Mouse (Mus musculus): Measurements from ENCODE around the gene Ssu72. TPM values are rescaled to one million over a fixed set of nuclear protein-coding genes. Genes with fewer than 3 reads are reported as not detected.
"Not testable (repeated sequence)": the region's sequence is repeated elsewhere in the genome, so short reads cannot be mapped to it uniquely, and the experiment has no call there.

Gene Ssu72
- polyA plus RNA-seq (2015; fragmentation: Nextera tagmentation; extraction: Ambion mirVana): 160 and 166 TPM in 2 replicates

DNA sequence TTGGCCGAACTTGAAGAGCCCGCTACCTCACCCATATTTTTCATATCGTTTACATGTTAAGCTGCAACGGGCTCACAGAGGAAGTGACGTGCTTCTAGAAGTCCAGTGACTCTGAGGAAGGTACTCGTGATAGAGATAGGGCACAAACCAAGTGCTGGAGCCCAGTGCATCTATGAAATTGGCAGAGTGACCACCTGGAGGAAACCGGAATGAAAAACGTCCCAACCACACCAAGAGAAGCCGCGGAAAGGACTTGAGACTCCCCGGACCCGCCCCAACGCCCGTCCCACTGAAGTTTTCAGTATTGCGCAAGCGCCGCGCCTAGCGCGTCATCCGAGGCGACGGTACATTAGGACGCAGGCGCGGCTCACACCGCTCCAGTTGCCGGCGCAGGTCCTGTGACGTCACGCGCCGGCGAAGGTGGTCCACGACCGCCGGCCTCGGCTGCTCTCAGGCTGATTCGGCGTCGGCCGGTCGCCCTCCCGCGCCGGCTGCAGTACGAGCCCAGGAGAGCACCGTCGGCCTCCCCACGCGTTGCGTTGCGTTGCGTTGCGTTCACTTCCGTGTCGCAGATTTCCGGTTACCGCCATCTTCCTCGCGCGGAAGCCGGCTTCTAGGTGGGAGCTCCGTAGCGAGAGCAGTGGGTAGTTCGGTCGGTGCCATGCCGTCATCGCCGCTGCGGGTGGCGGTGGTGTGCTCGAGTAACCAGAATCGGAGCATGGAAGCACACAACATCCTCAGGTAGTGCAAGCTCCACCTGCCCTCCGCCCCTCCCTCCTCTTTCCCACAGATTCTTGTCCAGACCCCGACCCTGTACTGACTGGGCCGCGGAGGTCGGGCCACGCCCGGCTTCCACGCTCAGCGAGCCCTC, at the start of gene Ssu72:
TSS of gene Ssu72 (plus strand) at position 80 of the 871 bp plus-strand sequence.
- H3K27me3 ChIP-seq: no peaks in the 10 kb centered on the region
- H3K36me3 ChIP-seq: no peaks in the 10 kb centered on the region
- peak within 1 kb of the TSS; percentile 94 for H3K9ac ChIP-seq
- H3K9me3 ChIP-seq: no peaks in the 10 kb centered on the region
- H3K4me2 ChIP-seq: peak within 1 kb of the TSS; percentile 97
- H3K4me1 ChIP-seq (replicated peaks): peaks cover 26% of the 10 kb centered on the region
- peak within 1 kb of the TSS; percentile 89 for H3K27ac ChIP-seq (replicated peaks)
- H3K4me3 ChIP-seq: peak within 1 kb of the TSS; percentile 97
- under 1% methylated on average over 82 of the region's 83 CpGs for WGBS
- ATAC-seq (ENCODE audit: low FRiP score, low read depth): peak; percentile 96

- Histone ChIP-seq H3K4me1 (replicated peaks) (peaks cover 32% of the 10 kb centered on the region), H3K4me3 (no peak overlapping the region), H3K4me2 (no peak overlapping the region), H3K9me3 (no peaks in the 10 kb centered on the region), H3K36me3 (peaks cover 38% of the 10 kb centered on the region), H3K9ac (no peak overlapping the region), H3K27ac (replicated peaks) (no peak overlapping the region), H3K27me3 (peaks cover 57% of the 10 kb centered on the region)
- WGBS: 90% methylated on average over 13 of the region's 13 CpGs
- no peak for ATAC-seq (ENCODE audit: low FRiP score, low read depth)
These were observed 48.3 kb upstream of the Ssu72 start for GRCm38 (mm10) chr4:155656214-155656751.

GRCm38 (mm10) chr4:155658961-155659360, 45.6 kb upstream of the Ssu72 start:
- Histone ChIP-seq H3K27ac (replicated peaks) (no peak overlapping the region), H3K27me3 (peaks cover 33% of the 10 kb centered on the region), H3K9me3 (no peaks in the 10 kb centered on the region), H3K9ac (no peak overlapping the region), H3K4me3 (no peak overlapping the region), H3K36me3 (peaks cover 31% of the 10 kb centered on the region), H3K4me1 (replicated peaks) (peaks cover 15% of the 10 kb centered on the region), H3K4me2 (no peak overlapping the region)
- 97% methylated on average over 9 of the region's 10 CpGs for WGBS
- no peak for ATAC-seq (ENCODE audit: low FRiP score, low read depth)

GRCm38 (mm10) chr4:155660641-155661040, 44.0 kb upstream of the Ssu72 start:
- Histone ChIP-seq H3K4me2 (no peak overlapping the region), H3K27me3 (peaks cover 17% of the 10 kb centered on the region), H3K4me1 (replicated peaks) (no peaks in the 10 kb centered on the region), H3K36me3 (peaks cover 38% of the 10 kb centered on the region), H3K9ac (no peak overlapping the region), H3K9me3 (no peaks in the 10 kb centered on the region), H3K27ac (replicated peaks) (no peak overlapping the region), H3K4me3 (no peak overlapping the region)
- no peak for ATAC-seq (ENCODE audit: low FRiP score, low read depth)
- 75% methylated on average over 12 of the region's 12 CpGs for WGBS

- no peak overlapping the region for H3K4me3 ChIP-seq
- peaks cover 7% of the 10 kb centered on the region; the same call in 1 of the 2 replicates for H3K36me3 ChIP-seq
- no peak for ATAC-seq (ENCODE audit: low FRiP score, low read depth)
- no peak overlapping the region for H3K27ac ChIP-seq (replicated peaks)
- H3K4me2 ChIP-seq: no peak overlapping the region
- H3K9ac ChIP-seq: no peak overlapping the region
- H3K27me3 ChIP-seq: no peaks in the 10 kb centered on the region
- H3K4me1 ChIP-seq (replicated peaks): peaks cover 19% of the 10 kb centered on the region
- H3K9me3 ChIP-seq: no peaks in the 10 kb centered on the region
These were observed 37.7 kb upstream of the Ssu72 start for GRCm38 (mm10) chr4:155666903-155667302.

DNA sequence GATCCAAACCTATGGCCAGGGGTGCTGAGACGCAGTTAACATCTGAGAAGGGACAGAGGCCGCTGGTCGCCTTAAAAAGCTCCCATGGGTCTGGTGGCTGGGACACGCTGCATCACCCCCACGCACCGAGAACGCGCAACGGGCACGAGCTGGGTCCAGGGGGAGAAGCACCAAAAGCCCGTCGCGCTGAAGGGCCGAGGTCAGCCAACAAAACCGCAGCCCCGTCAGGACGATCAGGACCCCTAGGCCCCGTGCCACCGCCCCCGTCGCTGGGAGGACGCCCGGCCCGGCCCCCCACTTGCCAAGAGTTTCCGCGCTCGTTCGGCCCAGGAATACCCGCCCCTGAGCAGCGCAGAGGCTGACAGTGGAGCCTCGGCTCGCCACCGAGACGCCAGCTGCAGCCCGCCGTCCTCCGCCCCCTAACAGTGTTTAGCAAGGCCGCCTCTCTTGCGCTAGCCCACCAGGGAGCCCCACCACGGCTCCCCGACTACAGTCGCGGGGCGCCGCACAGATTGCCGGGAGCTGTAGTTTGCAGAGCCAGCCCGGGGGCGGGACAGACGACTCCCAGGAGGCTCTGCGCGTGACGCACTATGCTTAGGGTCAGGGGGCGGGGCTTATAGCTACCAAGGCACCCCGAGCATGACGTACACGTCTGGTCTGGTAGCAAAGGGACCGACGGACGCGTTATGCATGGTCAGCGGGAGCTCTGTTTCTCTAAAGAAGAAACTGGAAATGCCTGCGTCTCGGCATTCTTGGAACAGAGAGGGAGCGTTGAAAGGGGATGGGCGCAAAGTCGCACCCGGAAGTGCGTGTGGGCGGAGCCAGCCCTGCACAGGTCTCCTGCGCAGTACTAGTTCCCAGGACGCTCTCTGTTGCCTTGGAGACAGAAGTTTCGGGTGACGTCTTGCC, 35.7 kb upstream of the Ssu72 start, which contains the start of gene Mib2:
TSS of gene Mib2 (minus strand) at position 510 of the 909 bp plus-strand sequence.
- peak; percentile 99 for ATAC-seq (ENCODE audit: low FRiP score, low read depth)
- Histone ChIP-seq H3K27ac (replicated peaks) (peak within 1 kb of the TSS; percentile 88), H3K4me2 (peak within 1 kb of the TSS; percentile 90), H3K36me3 (0 out of 2 replicates have a peak, but pooled peaks cover 7% of the 10 kb centered on the region), H3K4me3 (peak within 1 kb of the TSS; percentile 80), H3K9ac (peak within 1 kb of the TSS; percentile 84), H3K9me3 (no peaks in the 10 kb centered on the region), H3K27me3 (no peaks in the 10 kb centered on the region), H3K4me1 (replicated peaks) (peaks cover 19% of the 10 kb centered on the region)
- under 1% methylated on average over 73 of the region's 73 CpGs for WGBS

- Histone ChIP-seq H3K36me3 (0 out of 2 replicates have a peak, but pooled peaks cover 7% of the 10 kb centered on the region), H3K4me2 (peak overlapping the region; percentile 90), H3K9me3 (no peaks in the 10 kb centered on the region), H3K27ac (replicated peaks) (peak overlapping the region; percentile 88; the same call in 1 of the 2 replicates), H3K9ac (peak overlapping the region; percentile 84; the same call in 1 of the 2 replicates), H3K4me1 (replicated peaks) (peaks cover 19% of the 10 kb centered on the region), H3K27me3 (no peaks in the 10 kb centered on the region), H3K4me3 (peak overlapping the region; percentile 80)
- no peak; the same call in 1 of the 2 replicates for ATAC-seq (ENCODE audit: low FRiP score, low read depth)
- 1% methylated on average over 8 of the region's 8 CpGs for WGBS
These were observed 35.0 kb upstream of the Ssu72 start for GRCm38 (mm10) chr4:155669598-155670075.

DNA sequence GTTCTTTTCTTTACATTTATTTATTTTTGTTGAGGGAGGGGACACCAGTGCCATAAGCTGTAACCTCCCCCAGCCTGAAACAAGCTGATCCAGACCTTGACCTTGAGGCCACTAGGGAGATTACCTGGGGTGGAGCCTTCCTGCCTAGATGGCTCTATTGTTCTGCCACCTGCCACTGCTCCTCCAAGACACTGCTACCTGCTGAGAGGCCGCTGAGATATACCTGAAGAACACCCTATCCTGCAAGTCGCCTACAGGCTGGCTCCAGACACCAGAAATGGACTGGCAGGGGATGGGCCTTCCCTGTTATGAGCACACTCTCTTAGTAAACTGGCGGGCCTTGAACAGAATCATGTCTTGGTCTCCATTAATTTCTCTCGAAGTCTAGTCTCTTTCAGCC, 34.4 kb upstream of the Ssu72 start:
- not testable (repeated sequence) for H3K9me3 ChIP-seq; H3K4me3 ChIP-seq; H3K4me2 ChIP-seq; H3K36me3 ChIP-seq; ATAC-seq (ENCODE audit: low FRiP score, low read depth); H3K9ac ChIP-seq; H3K27me3 ChIP-seq; H3K27ac ChIP-seq (replicated peaks)
- WGBS: 56% methylated on average over 4 of the region's 4 CpGs
- peaks cover 19% of the 10 kb centered on the region for H3K4me1 ChIP-seq (replicated peaks)

DNA sequence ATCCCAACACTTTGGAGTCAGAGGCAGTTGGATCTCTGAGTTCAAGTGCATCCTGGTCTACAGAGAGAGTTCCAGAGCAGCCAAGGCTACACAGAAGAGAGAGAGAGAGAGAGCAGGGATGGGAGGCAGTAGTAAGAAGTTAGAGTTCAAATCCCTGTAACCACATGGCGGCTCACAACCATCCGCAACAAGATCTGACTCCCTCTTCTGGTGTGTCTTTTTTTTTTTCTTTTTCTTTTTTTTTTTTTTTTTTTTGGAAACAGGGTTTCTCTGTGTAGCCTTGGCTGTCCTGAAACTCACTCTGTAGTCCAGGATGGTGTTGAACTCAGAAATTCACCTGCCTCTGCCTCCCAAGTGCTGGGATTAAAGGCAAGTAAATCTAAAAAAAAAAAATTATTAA, 32.5 kb upstream of the Ssu72 start:
- peaks cover 13% of the 10 kb centered on the region for H3K4me1 ChIP-seq (replicated peaks)
- ATAC-seq (ENCODE audit: low FRiP score, low read depth): no peak
- no peaks in the 10 kb centered on the region for H3K9me3 ChIP-seq
- no peak overlapping the region for H3K27ac ChIP-seq (replicated peaks)
- WGBS: 66% methylated on average over 2 of the region's 2 CpGs
- H3K4me2 ChIP-seq: no peak overlapping the region
- no peaks in the 10 kb centered on the region for H3K27me3 ChIP-seq
- H3K9ac ChIP-seq: no peak overlapping the region
- no peaks in the 10 kb centered on the region for H3K36me3 ChIP-seq
- H3K4me3 ChIP-seq: no peak overlapping the region

- no peak overlapping the region for H3K27ac ChIP-seq (replicated peaks)
- H3K4me3 ChIP-seq: no peak overlapping the region
- H3K27me3 ChIP-seq: no peaks in the 10 kb centered on the region
- no peaks in the 10 kb centered on the region for H3K4me1 ChIP-seq (replicated peaks)
- no peak overlapping the region for H3K4me2 ChIP-seq
- no peaks in the 10 kb centered on the region for H3K9me3 ChIP-seq
- H3K36me3 ChIP-seq: no peaks in the 10 kb centered on the region
- 84% methylated on average over 2 of the region's 2 CpGs for WGBS
- H3K9ac ChIP-seq: no peak overlapping the region
- no peak for ATAC-seq (ENCODE audit: low FRiP score, low read depth)
These were observed 28.6 kb upstream of the Ssu72 start for GRCm38 (mm10) chr4:155675991-155676390.

- H3K36me3 ChIP-seq; H3K27ac ChIP-seq (replicated peaks); H3K4me2 ChIP-seq; ATAC-seq (ENCODE audit: low FRiP score, low read depth); H3K4me1 ChIP-seq (replicated peaks); H3K4me3 ChIP-seq; H3K9me3 ChIP-seq; H3K9ac ChIP-seq; H3K27me3 ChIP-seq: not testable (repeated sequence)
- WGBS: 90% methylated on average over 16 of the region's 19 CpGs
These were observed 20.8 kb upstream of the Ssu72 start for GRCm38 (mm10) chr4:155683670-155684277.
